Mouse (Mus musculus) embryonic fibroblast, embryonic 13.5 days (primary cell): Measurements from ENCODE around the gene Abca15.

Experiments used
- CTCF ChIP-seq: IDR thresholded peaks from 2 replicates; pipeline ENCODE4 v1.5.1; 2011; ENCODE audit warnings: mild to moderate bottlenecking, control low read depth, low read length, moderate library complexity, borderline replicate concordance; ENCODE audit not compliant: insufficient read depth
- POLR2A ChIP-seq: IDR thresholded peaks from 2 replicates; pipeline ENCODE4 v1.6.1; 2011; ENCODE audit warnings: low read depth, mild to moderate bottlenecking, control low read depth, low read length, moderate library complexity

DNA sequence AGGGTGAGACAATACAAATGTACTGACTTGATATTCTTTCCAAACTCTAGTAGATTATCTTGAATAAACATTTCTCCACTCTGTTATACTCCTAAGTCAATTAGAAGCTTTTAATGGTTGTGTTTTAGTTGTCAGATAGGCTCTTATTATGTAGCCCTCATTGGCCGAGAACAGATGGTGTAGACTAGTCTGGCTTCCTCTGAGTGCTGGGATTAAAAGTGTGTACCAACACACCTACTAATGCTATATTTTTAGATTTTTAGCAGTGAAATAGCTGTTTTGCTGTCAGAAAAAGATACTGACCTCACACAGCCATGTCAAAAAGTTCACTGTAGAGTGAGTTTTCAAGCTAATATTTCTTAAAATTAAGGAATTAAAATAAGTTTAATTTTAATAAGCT, 83.9 kb downstream of the Abca15 start:
- TF ChIP-seq CTCF = no peak
- no peak for TF ChIP-seq POLR2A
